Mouse (Mus musculus): ENCODE results near the gene A130010J15Rik. TPM values are rescaled to one million over a fixed set of nuclear protein-coding genes. Genes with fewer than 3 reads are reported as not detected.

Gene A130010J15Rik
- polyA plus RNA-seq (2016; fragmentation: Nextera tagmentation; extraction: Ambion mirVana), result 15.1 and 16.0 TPM in 2 replicates

DNA sequence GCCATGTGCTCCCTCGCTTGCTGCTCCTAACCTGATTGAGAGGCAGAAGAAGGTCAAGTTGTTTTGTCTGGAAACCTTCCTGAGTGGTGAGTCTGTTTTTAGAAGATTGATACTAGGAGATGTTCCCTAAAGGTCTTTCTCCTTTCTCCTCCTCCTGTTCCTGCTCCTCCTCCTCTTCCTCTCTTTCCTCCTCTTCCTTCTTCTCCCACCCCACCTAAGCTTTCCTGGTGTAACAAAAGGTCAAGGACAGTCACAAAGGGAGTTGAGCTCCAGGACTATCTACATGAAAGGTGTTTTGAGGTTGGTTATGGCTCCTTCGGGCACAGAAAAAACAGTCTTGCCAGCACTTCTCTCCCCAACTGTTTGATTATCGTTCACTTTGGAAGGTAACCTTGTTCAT is at the start of gene A130010J15Rik:
Gene A130010J15Rik (plus strand): TSS at position 301 of the 400 bp plus-strand sequence.
- H3K27ac ChIP-seq, result no peak within 1 kb of the TSS
- no peaks in the 10 kb centered on the region for H3K9me3 ChIP-seq
- H3K27me3 ChIP-seq, result no peaks in the 10 kb centered on the region; the same call in 1 of the 2 replicates
- H3K4me2 ChIP-seq, result no peak within 1 kb of the TSS
- H3K9ac ChIP-seq, result no peak within 1 kb of the TSS
- no peak for ATAC-seq (ENCODE audit: low FRiP score)
- 90% methylated on average over 3 of the region's 3 CpGs for WGBS
- H3K4me3 ChIP-seq (replicated peaks), result no peak within 1 kb of the TSS
- no peaks in the 10 kb centered on the region for H3K36me3 ChIP-seq (replicated peaks)
- H3K4me1 ChIP-seq, result peaks cover 8% of the 10 kb centered on the region

DNA sequence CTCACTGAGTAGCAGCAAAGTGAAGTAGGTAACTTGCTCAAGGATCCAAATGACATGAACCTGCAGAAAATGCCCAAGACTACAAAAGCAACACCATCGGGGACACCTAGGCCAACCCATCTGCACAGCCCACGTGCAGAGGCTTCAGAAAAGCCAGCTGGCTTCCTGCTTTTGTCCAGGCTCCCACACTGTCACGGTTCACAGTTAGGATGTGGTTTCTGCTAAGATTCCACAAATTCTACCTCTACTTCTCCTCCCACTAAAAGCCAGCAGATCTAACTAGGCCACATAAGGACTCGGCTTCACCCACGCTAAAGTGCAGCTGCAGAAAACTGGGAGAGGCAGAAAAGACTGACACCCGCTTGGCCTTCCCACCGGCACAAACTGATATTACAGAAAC is 45.1 kb upstream of the A130010J15Rik start:
- Histone ChIP-seq H3K4me2 (no peak overlapping the region), H3K36me3 (replicated peaks) (peaks cover 83% of the 10 kb centered on the region), H3K27ac (no peak overlapping the region), H3K4me1 (no peaks in the 10 kb centered on the region), H3K4me3 (replicated peaks) (no peak overlapping the region), H3K27me3 (no peaks in the 10 kb centered on the region), H3K9me3 (no peaks in the 10 kb centered on the region), H3K9ac (no peak overlapping the region)
- no peak for ATAC-seq (ENCODE audit: low FRiP score)
- WGBS, result 96% methylated on average over 7 of the region's 7 CpGs

DNA sequence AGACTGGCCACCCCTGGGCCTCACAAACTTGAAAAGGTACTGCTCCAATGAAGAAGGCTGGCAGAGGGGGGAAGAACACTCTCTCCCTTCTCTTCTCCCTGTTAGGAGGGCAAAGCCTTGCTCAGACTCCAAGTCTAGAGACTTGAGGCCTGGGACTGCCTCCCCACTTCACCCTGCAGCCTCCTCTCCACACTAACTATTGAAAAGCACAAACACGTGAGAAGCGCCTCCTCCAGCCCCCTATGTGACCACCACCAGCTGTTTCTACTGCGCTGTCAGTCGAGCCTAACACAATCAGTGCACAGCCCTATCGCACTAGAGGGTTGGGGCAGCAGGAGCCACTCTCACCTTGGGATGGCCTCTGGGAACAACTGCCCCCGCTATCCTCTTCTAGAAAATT is 44.6 kb upstream of the A130010J15Rik start:
- Histone ChIP-seq H3K27ac (no peak overlapping the region), H3K9ac (no peak overlapping the region), H3K4me2 (no peak overlapping the region), H3K4me1 (no peaks in the 10 kb centered on the region), H3K4me3 (replicated peaks) (no peak overlapping the region), H3K9me3 (no peaks in the 10 kb centered on the region), H3K27me3 (no peaks in the 10 kb centered on the region), H3K36me3 (replicated peaks) (peaks cover 83% of the 10 kb centered on the region)
- WGBS, result 91% methylated on average over 6 of the region's 6 CpGs
- ATAC-seq (ENCODE audit: low FRiP score), result no peak

DNA sequence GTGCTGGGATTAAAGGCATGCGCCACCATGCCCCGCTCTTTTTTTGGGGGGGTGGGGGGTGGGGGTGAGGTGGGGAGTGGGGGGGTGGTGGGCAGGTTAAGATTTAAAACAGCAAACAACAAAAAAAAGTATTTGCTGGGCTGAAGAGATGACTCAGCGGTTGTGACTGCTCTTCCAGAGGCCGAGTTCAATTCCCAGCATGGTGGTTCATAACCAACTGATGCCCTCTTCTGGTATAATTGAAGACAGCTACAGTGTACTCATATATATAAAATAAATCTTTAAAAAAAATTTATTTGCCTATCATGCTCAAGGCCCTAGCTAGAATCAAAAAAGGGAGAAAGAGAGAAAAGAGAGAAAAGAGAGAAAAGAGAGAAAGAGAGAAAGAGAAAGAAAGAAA is 42.0 kb upstream of the A130010J15Rik start:
- Histone ChIP-seq H3K27me3 (no peaks in the 10 kb centered on the region), H3K36me3 (replicated peaks) (peaks cover 60% of the 10 kb centered on the region), H3K9me3 (no peaks in the 10 kb centered on the region), H3K4me3 (replicated peaks) (no peak overlapping the region), H3K4me2 (no peak overlapping the region), H3K4me1 (peaks cover 7% of the 10 kb centered on the region), H3K27ac (no peak overlapping the region), H3K9ac (no peak overlapping the region)
- no peak for ATAC-seq (ENCODE audit: low FRiP score)
- 79% methylated on average over 4 of the region's 4 CpGs for WGBS

DNA sequence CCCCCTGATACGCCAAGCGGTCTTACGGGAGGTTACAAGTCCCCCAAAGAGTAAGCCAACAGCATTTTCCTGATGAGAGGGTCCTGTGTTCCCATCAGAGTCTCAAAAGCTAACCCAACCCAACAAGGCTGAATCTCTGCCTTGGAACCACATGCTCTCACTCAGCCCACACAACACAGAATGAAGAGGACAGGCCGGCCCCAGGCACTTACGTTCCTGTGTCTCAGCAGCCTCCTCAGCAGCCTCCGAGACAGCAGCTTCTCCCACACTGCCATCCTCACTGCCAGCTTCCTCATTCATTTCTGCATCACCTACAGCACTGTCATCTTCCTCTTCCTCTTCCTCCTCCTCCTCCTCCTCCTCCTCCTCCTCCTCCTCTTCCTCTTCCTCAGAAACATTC is 39.8 kb upstream of the A130010J15Rik start:
- no peak overlapping the region for H3K4me2 ChIP-seq
- no peak for ATAC-seq (ENCODE audit: low FRiP score)
- H3K9me3 ChIP-seq, result no peaks in the 10 kb centered on the region
- no peak overlapping the region for H3K4me3 ChIP-seq (replicated peaks)
- no peaks in the 10 kb centered on the region for H3K27me3 ChIP-seq
- peaks cover 38% of the 10 kb centered on the region for H3K36me3 ChIP-seq (replicated peaks)
- 95% methylated on average over 6 of the region's 6 CpGs for WGBS
- H3K27ac ChIP-seq, result no peak overlapping the region
- peaks cover 7% of the 10 kb centered on the region for H3K4me1 ChIP-seq
- no peak overlapping the region for H3K9ac ChIP-seq

DNA sequence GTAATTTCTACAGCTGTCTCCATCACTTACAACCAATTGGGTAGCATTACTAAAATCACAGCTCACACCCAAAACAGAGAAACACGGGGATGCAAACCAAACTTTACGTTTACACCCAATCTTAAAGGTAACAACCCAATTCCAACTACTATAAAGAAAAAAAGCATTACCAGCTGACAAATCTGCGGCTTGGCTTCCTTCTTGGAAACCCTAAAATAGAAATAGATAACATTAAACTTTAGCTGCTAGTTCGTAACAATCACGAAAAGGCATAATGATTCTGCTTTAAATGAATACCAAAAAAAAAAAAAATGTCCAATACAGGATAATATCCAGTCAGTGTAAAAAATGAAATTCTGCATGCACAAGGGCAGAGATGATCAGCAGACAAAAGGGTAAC is 38.5 kb upstream of the A130010J15Rik start:
- 31% methylated on average over 5 of the region's 5 CpGs for WGBS
- no peak overlapping the region for H3K27ac ChIP-seq
- H3K27me3 ChIP-seq, result no peaks in the 10 kb centered on the region
- ATAC-seq (ENCODE audit: low FRiP score), result no peak
- H3K9ac ChIP-seq, result peak overlapping the region; percentile 82
- H3K4me1 ChIP-seq, result peaks cover 7% of the 10 kb centered on the region
- peak overlapping the region; percentile 66 for H3K4me2 ChIP-seq
- H3K9me3 ChIP-seq, result no peaks in the 10 kb centered on the region
- peak overlapping the region; percentile 96 for H3K4me3 ChIP-seq (replicated peaks)
- peaks cover 26% of the 10 kb centered on the region for H3K36me3 ChIP-seq (replicated peaks)

DNA sequence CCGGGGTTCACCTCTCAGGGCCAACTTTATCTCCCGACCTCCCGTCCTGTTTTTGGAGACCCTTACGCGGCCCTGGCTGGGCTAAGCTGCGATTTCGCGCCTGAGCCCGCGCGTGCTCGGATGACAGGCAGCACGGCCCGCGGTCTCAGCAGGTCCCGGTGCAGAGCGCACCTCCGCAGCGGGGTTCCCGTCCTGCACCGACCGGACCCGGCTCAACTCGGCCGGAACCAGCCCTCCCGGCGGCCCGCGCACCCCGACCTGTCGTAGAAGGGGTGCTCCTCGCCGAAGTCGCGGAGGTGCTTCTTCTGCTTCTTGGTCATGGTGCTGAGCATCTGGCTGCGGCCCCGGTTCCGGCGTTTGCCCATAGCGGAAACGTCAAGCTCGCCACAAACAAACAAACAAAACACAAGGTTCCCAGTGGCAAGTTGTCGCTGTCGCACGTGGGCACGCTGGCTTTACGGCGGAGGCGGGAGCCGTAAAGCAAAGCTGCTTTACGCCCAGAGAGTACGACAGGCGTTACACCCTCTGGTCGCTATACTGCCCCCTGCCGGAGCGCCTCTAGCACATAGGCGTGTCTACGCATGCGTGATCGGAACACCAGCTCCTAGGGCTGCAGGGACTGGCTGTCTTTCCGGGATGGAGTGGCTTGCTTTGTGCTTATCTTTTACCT is 37.9 kb upstream of the A130010J15Rik start, which contains the start of gene Diexf:
Gene Diexf (minus strand): TSS at position 487 of the 670 bp plus-strand sequence.
- peak within 1 kb of the TSS; percentile 66 for H3K4me2 ChIP-seq
- H3K4me3 ChIP-seq (replicated peaks), result peak within 1 kb of the TSS; percentile 96
- H3K9me3 ChIP-seq, result no peaks in the 10 kb centered on the region
- peaks cover 7% of the 10 kb centered on the region for H3K4me1 ChIP-seq
- ATAC-seq (ENCODE audit: low FRiP score), result peak; percentile 96
- H3K36me3 ChIP-seq (replicated peaks), result peaks cover 21% of the 10 kb centered on the region
- H3K27ac ChIP-seq, result no peak within 1 kb of the TSS
- H3K9ac ChIP-seq, result peak within 1 kb of the TSS; percentile 82
- WGBS, result under 1% methylated on average over 61 of the region's 61 CpGs
- no peaks in the 10 kb centered on the region for H3K27me3 ChIP-seq

DNA sequence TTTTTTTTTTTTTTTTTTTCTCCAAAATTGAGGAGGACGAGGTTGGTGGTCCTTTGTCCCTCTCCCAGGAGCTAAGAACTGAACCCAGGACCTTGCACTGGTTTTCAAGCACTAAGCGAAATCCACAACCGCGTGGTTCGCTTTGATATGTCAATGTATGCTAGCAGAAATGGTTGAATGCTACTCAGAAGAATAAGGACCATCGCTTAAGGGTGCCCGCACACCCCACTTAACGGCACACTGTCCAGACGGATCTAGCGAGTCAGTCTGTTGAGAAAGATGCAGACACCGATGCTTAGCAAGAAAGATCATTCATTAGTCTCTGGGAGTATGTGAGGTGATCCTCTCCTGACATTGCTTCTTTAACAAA is 37.4 kb upstream of the A130010J15Rik start:
- no peaks in the 10 kb centered on the region for H3K9me3 ChIP-seq
- peaks cover 7% of the 10 kb centered on the region for H3K4me1 ChIP-seq
- H3K27ac ChIP-seq, result no peak overlapping the region
- H3K36me3 ChIP-seq (replicated peaks), result peaks cover 19% of the 10 kb centered on the region
- ATAC-seq (ENCODE audit: low FRiP score), result peak; percentile 72
- WGBS, result 27% methylated on average over 11 of the region's 11 CpGs
- no peaks in the 10 kb centered on the region for H3K27me3 ChIP-seq
- peak overlapping the region; percentile 48 for H3K4me2 ChIP-seq
- peak overlapping the region; percentile 96 for H3K4me3 ChIP-seq (replicated peaks)
- no peak overlapping the region for H3K9ac ChIP-seq

DNA sequence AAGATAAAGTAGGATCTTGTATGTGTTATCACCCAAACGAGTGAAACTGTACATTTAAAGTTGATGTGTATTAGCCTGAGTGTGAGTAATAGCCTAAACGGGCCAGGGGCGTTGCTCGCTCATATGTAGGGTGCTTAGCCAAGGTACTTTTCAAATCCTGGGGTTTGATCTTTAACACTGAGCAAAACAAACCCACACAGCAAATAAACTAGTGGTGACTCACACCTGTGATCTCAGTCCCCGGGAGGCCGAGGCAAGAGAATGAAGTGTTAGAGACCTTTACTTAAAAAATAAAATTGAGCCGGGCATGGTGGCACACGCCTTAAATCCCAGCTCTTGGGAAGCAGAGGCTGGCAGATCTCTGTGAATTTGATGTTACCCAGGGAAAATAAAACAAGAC is 37.0 kb upstream of the A130010J15Rik start:
- Histone ChIP-seq H3K27me3 (no peaks in the 10 kb centered on the region), H3K4me3 (replicated peaks) (no peak overlapping the region), H3K9me3 (no peaks in the 10 kb centered on the region), H3K36me3 (replicated peaks) (peaks cover 19% of the 10 kb centered on the region), H3K4me1 (peaks cover 7% of the 10 kb centered on the region), H3K27ac (no peak overlapping the region), H3K9ac (no peak overlapping the region), H3K4me2 (peak overlapping the region; percentile 48)
- WGBS, result 85% methylated on average over 8 of the region's 8 CpGs
- ATAC-seq (ENCODE audit: low FRiP score), result peak; percentile 27; the same call in 1 of the 2 replicates

DNA sequence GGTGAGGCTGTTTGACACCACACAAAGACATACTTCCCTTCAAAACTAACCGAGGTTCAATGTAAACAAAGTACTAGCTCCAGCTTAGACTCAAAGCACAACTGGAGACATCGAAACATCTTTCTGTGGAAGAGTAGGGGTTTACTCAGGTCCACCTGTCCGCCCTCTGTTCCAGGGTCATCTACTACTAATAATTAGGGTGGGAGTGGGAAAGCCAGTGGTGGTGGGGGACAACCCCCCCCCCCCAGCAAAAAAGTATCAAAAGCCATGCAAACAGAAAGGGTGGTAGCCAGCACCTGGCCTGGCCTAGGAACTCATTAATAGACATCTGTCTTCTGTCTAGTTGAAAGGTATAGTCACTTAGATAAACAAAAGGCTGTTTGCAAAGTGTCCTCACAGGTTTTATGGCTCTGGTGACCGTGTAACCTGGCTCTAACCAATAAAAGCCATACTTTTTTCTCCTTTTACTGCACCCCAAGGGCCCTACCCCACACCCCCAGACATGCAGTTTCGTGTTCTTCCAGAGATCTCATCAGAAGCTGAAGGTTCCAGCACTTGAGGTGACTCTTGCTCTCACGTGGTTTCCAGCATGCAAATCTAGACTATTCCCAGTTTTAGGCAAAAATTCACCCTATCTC is 36.4 kb upstream of the A130010J15Rik start:
- WGBS, result 93% methylated on average over 6 of the region's 6 CpGs
- peaks cover 7% of the 10 kb centered on the region for H3K4me1 ChIP-seq
- no peak overlapping the region for H3K4me2 ChIP-seq
- no peak for ATAC-seq (ENCODE audit: low FRiP score)
- H3K9me3 ChIP-seq, result no peaks in the 10 kb centered on the region
- no peak overlapping the region for H3K27ac ChIP-seq
- H3K36me3 ChIP-seq (replicated peaks), result peaks cover 16% of the 10 kb centered on the region
- H3K27me3 ChIP-seq, result no peaks in the 10 kb centered on the region
- H3K9ac ChIP-seq, result no peak overlapping the region
- no peak overlapping the region for H3K4me3 ChIP-seq (replicated peaks)

DNA sequence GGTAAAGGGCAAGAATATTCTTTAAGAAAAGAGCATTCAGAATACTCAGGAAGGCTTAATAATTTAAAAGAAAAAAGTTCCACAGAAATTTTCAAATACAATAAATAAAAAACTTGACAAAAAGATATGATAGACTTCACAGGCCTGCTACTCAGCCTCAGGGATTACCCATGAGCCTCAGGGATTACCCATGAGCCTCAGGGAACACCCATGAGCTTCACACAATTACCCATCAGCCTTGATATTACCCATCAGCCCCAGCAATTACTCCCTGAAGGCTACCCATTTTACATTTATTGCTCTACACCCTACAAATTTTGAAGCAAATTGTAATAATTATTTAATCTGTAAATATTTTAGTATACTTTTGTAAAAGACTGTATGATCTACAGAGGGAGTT is 35.5 kb upstream of the A130010J15Rik start:
- Histone ChIP-seq H3K4me2 (no peak overlapping the region), H3K9ac (no peak overlapping the region), H3K4me1 (peaks cover 7% of the 10 kb centered on the region), H3K27ac (no peak overlapping the region), H3K4me3 (replicated peaks) (no peak overlapping the region), H3K27me3 (no peaks in the 10 kb centered on the region), H3K36me3 (replicated peaks) (peaks cover 9% of the 10 kb centered on the region), H3K9me3 (no peaks in the 10 kb centered on the region)
- ATAC-seq (ENCODE audit: low FRiP score), result no peak

DNA sequence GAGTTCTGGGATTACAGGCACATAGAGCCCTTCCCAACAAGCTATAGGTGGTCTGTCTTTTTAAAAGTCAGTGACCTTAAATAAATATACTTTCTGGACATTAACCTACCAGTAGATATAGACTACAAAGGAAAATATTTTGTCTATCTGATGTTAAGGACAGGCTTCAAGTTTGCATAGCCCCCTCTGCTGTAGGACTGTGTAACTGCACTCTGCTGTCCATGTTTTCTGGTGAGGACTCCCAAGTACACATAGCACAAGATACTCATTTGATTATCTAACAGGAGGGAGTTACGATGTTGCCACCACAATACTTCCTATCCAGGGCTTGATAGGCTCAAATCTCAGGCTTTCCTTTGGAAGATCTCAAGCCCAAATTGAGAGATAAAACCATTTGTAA is 34.1 kb upstream of the A130010J15Rik start:
- Histone ChIP-seq H3K9ac (no peak overlapping the region), H3K9me3 (no peaks in the 10 kb centered on the region), H3K36me3 (replicated peaks) (no peaks in the 10 kb centered on the region), H3K4me1 (peaks cover 6% of the 10 kb centered on the region), H3K27me3 (no peaks in the 10 kb centered on the region), H3K27ac (no peak overlapping the region), H3K4me2 (no peak overlapping the region), H3K4me3 (replicated peaks) (no peak overlapping the region)
- 97% methylated on average over 1 of the region's 1 CpGs for WGBS
- no peak for ATAC-seq (ENCODE audit: low FRiP score)

DNA sequence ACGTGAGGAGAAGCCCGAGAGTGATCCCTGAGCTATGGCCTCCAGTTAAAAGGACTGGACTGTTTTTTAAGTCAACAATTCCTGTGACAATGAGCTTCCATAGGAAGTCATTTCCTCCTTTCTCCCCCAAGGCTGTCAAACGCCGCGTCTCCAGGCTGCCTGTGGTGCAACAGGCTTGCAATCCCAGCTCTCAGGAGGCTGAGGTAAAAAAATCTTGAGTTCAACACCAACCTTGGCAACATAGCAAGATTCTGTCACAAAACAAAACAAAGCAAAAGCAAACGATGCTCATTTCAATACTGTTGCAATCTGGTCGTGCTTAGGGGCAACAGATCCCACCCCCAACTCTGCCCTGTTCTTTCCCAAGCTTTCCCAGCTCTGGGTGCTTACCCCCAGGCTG is 29.8 kb upstream of the A130010J15Rik start:
- H3K4me2 ChIP-seq, result no peak overlapping the region
- no peaks in the 10 kb centered on the region for H3K27me3 ChIP-seq
- no peaks in the 10 kb centered on the region for H3K36me3 ChIP-seq (replicated peaks)
- no peaks in the 10 kb centered on the region for H3K4me1 ChIP-seq
- ATAC-seq (ENCODE audit: low FRiP score), result no peak
- no peak overlapping the region for H3K9ac ChIP-seq
- H3K4me3 ChIP-seq (replicated peaks), result no peak overlapping the region
- WGBS, result 47% methylated on average over 7 of the region's 7 CpGs
- no peak overlapping the region for H3K27ac ChIP-seq
- no peaks in the 10 kb centered on the region for H3K9me3 ChIP-seq

Measured in forebrain, embryonic 12.5 days (tissue).